Mouse (Mus musculus): ENCODE results near the gene Zmat5. TPM values are rescaled to one million over a fixed set of nuclear protein-coding genes. Genes with fewer than 3 reads are reported as not detected.

Gene Zmat5
- total RNA-seq (2015; ENCODE audit: low replicate concordance) (10.7 and 15.0 TPM in 2 replicates), total RNA-seq (2017; ENCODE audit: low replicate concordance) (2.1 and 2.7 TPM in 2 replicates)

GRCm38 (mm10) chr11:4704072-4704964 is at the start of gene Zmat5, which contains the start of gene Uqcr10:
Gene Zmat5, plus strand, starts transcription at chr11:4704678.
Gene Uqcr10, minus strand, starts transcription at chr11:4704342.
- ATAC-seq (replicated peaks; ENCODE audit: low FRiP score, poor library complexity, severe bottlenecking) = peak; percentile 96

- ATAC-seq (replicated peaks; ENCODE audit: low FRiP score, poor library complexity, severe bottlenecking) = no peak
Measured at GRCm38 (mm10) chr11:4659818-4660217, 44.7 kb upstream of the Zmat5 start.

- ATAC-seq (replicated peaks; ENCODE audit: low FRiP score, poor library complexity, severe bottlenecking) = 0 out of 2 replicates have a peak, but pooled peaks have one; percentile 18
Measured at GRCm38 (mm10) chr11:4660309-4661025, 44.0 kb upstream of the Zmat5 start.

GRCm38 (mm10) chr11:4661324-4661723 is 43.2 kb upstream of the Zmat5 start:
- ATAC-seq (replicated peaks; ENCODE audit: low FRiP score, poor library complexity, severe bottlenecking) = peak; percentile 92

GRCm38 (mm10) chr11:4661871-4662495 is 42.5 kb upstream of the Zmat5 start:
- ATAC-seq (replicated peaks; ENCODE audit: low FRiP score, poor library complexity, severe bottlenecking) = no peak

- ATAC-seq (replicated peaks; ENCODE audit: low FRiP score, poor library complexity, severe bottlenecking) = no peak
Measured at GRCm38 (mm10) chr11:4662496-4662878, 42.0 kb upstream of the Zmat5 start.

GRCm38 (mm10) chr11:4671736-4672135 is 32.7 kb upstream of the Zmat5 start:
- no peak for ATAC-seq (replicated peaks; ENCODE audit: low FRiP score, poor library complexity, severe bottlenecking)

GRCm38 (mm10) chr11:4674593-4674992 is 29.9 kb upstream of the Zmat5 start:
- ATAC-seq (replicated peaks; ENCODE audit: low FRiP score, poor library complexity, severe bottlenecking) = no peak

- no peak for ATAC-seq (replicated peaks; ENCODE audit: low FRiP score, poor library complexity, severe bottlenecking)
Measured at GRCm38 (mm10) chr11:4675126-4675562, 29.3 kb upstream of the Zmat5 start.

- ATAC-seq (replicated peaks; ENCODE audit: low FRiP score, poor library complexity, severe bottlenecking) = no peak
Measured at GRCm38 (mm10) chr11:4675693-4676092, 28.8 kb upstream of the Zmat5 start.

GRCm38 (mm10) chr11:4677250-4677872 is 27.1 kb upstream of the Zmat5 start:
- ATAC-seq (replicated peaks; ENCODE audit: low FRiP score, poor library complexity, severe bottlenecking) = peak; percentile 95

GRCm38 (mm10) chr11:4678700-4679440 is 25.6 kb upstream of the Zmat5 start:
- ATAC-seq (replicated peaks; ENCODE audit: low FRiP score, poor library complexity, severe bottlenecking) = no peak

- no peak for ATAC-seq (replicated peaks; ENCODE audit: low FRiP score, poor library complexity, severe bottlenecking)
Measured at GRCm38 (mm10) chr11:4679441-4679832, 25.0 kb upstream of the Zmat5 start.

- no peak for ATAC-seq (replicated peaks; ENCODE audit: low FRiP score, poor library complexity, severe bottlenecking)
Measured at GRCm38 (mm10) chr11:4680126-4680525, 24.4 kb upstream of the Zmat5 start.

GRCm38 (mm10) chr11:4683516-4683915 is 21.0 kb upstream of the Zmat5 start:
- no peak for ATAC-seq (replicated peaks; ENCODE audit: low FRiP score, poor library complexity, severe bottlenecking)

- ATAC-seq (replicated peaks; ENCODE audit: low FRiP score, poor library complexity, severe bottlenecking) = no peak
Measured at GRCm38 (mm10) chr11:4684186-4684585, 20.3 kb upstream of the Zmat5 start.

GRCm38 (mm10) chr11:4685071-4685470 is 19.4 kb upstream of the Zmat5 start:
- ATAC-seq (replicated peaks; ENCODE audit: low FRiP score, poor library complexity, severe bottlenecking) = no peak

- no peak for ATAC-seq (replicated peaks; ENCODE audit: low FRiP score, poor library complexity, severe bottlenecking)
Measured at GRCm38 (mm10) chr11:4685510-4685909, 19.0 kb upstream of the Zmat5 start.

GRCm38 (mm10) chr11:4687027-4687426 is 17.5 kb upstream of the Zmat5 start:
- no peak for ATAC-seq (replicated peaks; ENCODE audit: low FRiP score, poor library complexity, severe bottlenecking)

All from erythroblast, adult 5-6 weeks (primary cell).